Mouse (Mus musculus) adrenal gland, postnatal 10 days (tissue): ENCODE results near the gene AC153137.1. TPM values are rescaled to one million over a fixed set of nuclear protein-coding genes. Genes with fewer than 3 reads are reported as not detected.

ENCODE experiments used
- total RNA-seq, 2 experiments: library from RNA; stranded (reverse); gene quantifications; 2 replicates each; pipeline ENCODE4 v1.2.3; 2021

Gene AC153137.1
- total RNA-seq, 2 experiments from 2014 or later, result not detected

Other genes starting within 250 kb of the AC153137.1 start
- gene Phf3, start 104.0 kb downstream of the AC153137.1 start, total RNA-seq, result 10 to 100 TPM; 76.6 to 78.5 TPM
- not detected for gene Lgsn, start 198.4 kb upstream of the AC153137.1 start, total RNA-seq
- gene 4931428L18Rik, start 244.7 kb upstream of the AC153137.1 start, total RNA-seq, result under 1 TPM in 1 of 2 experiments, not detected in 1; 0.54 TPM
- not detected for gene Pih1d3, start 244.9 kb upstream of the AC153137.1 start, total RNA-seq